Mouse (Mus musculus): ENCODE results near the gene Unkl.

Unkl gene

GRCm38 (mm10) chr17:25188150-25189031, at the start of gene Unkl:
TSS of gene Unkl (plus strand) at chr17:25188397.
- peak; percentile 58 for DNase-seq (ENCODE audit: low spot score)

GRCm38 (mm10) chr17:25138803-25139202, 49.4 kb upstream of the Unkl start:
- no peak for DNase-seq (ENCODE audit: low spot score)

- DNase-seq (ENCODE audit: low spot score) = no peak
Observed at GRCm38 (mm10) chr17:25139960-25140359, 48.2 kb upstream of the Unkl start.

GRCm38 (mm10) chr17:25162161-25162560, 26.0 kb upstream of the Unkl start, which contains the start of gene Ccdc154:
TSS of gene Ccdc154 (plus strand) at chr17:25162461.
- DNase-seq (ENCODE audit: low spot score) = no peak

GRCm38 (mm10) chr17:25163387-25163786, 24.8 kb upstream of the Unkl start:
- no peak for DNase-seq (ENCODE audit: low spot score)

- DNase-seq (ENCODE audit: low spot score) = no peak
Observed at GRCm38 (mm10) chr17:25164770-25165169, 23.4 kb upstream of the Unkl start.

- no peak for DNase-seq (ENCODE audit: low spot score)
Observed at GRCm38 (mm10) chr17:25165970-25166671, 22.1 kb upstream of the Unkl start.

GRCm38 (mm10) chr17:25169706-25170105, 18.5 kb upstream of the Unkl start:
- DNase-seq (ENCODE audit: low spot score) = no peak

- peak; percentile 21 for DNase-seq (ENCODE audit: low spot score)
Observed at GRCm38 (mm10) chr17:25172558-25172957, 15.6 kb upstream of the Unkl start.

- DNase-seq (ENCODE audit: low spot score) = peak; percentile 53
Observed at GRCm38 (mm10) chr17:25175411-25175810, 12.8 kb upstream of the Unkl start, which contains the start of gene Gm38655. TSS of gene Gm38655 (minus strand) at chr17:25175471.

- no peak for DNase-seq (ENCODE audit: low spot score)
Observed at GRCm38 (mm10) chr17:25183232-25183631, 5.0 kb upstream of the Unkl start.

GRCm38 (mm10) chr17:25184129-25184691, 4.0 kb upstream of the Unkl start, which contains the start of gene BC003965:
TSS of gene BC003965 (plus strand) at chr17:25184554.
- peak; percentile 98 for DNase-seq (ENCODE audit: low spot score)

GRCm38 (mm10) chr17:25184961-25185360, 3.2 kb upstream of the Unkl start:
- DNase-seq (ENCODE audit: low spot score) = no peak

- DNase-seq (ENCODE audit: low spot score) = no peak
Observed at GRCm38 (mm10) chr17:25187784-25188149, 430 bp upstream of the Unkl start.

- DNase-seq (ENCODE audit: low spot score) = no peak
Observed at GRCm38 (mm10) chr17:25189091-25189490, 894 bp downstream of the Unkl start.

GRCm38 (mm10) chr17:25202401-25202800, 14.2 kb downstream of the Unkl start:
- no peak for DNase-seq (ENCODE audit: low spot score)

- no peak for DNase-seq (ENCODE audit: low spot score)
Observed at GRCm38 (mm10) chr17:25210006-25210405, 21.8 kb downstream of the Unkl start.

GRCm38 (mm10) chr17:25210680-25211466, 22.7 kb downstream of the Unkl start:
- DNase-seq (ENCODE audit: low spot score) = peak; percentile 47

- DNase-seq (ENCODE audit: low spot score) = no peak
Observed at GRCm38 (mm10) chr17:25211705-25212104, 23.5 kb downstream of the Unkl start.

- DNase-seq (ENCODE audit: low spot score) = no peak
Observed at GRCm38 (mm10) chr17:25215431-25215830, 27.2 kb downstream of the Unkl start.

- DNase-seq (ENCODE audit: low spot score) = no peak
Observed at GRCm38 (mm10) chr17:25218967-25219366, 30.8 kb downstream of the Unkl start.
